8 mouse cellular contexts compared by ENCODE assay signal in the genomic region with DNA sequence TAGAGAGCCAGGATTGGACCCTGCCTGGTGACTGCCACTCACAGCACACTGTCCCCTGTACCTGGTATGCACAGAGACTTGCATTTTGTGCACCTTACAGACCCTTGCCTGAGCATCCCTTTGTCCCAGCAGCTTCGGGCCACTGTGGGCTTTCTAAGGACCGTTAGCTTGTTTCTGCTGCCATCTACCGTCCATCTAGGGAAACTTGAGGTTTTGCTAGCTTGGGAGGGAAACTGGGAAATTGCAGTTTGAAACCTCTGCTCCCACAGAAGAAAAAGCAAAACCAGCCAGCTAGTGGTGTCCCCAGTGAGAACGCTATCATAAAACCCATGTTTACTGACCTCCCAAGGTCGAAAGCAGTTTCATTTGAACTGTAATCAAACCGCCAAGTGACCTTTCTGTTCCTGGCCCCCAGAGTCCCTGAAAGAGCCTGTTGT.
A peak's percentile ranks its signal among the peaks of the same experiment; 100 is the strongest.
DNase-seq lines count a peak whose midpoint lies in the region; ATAC-seq and TF ChIP-seq lines count a peak whose summit lies in the region.

No protein-coding gene starts in this region.

- H3K4me1 ChIP-seq in kidney, adult 2 months (ENCODE audit: control insufficient read depth, insufficient read depth, low read length), result no peaks in the 10 kb centered on the region
- peaks cover 2% of the 10 kb centered on the region; the same call in 1 of the 2 replicates for H3K4me1 ChIP-seq in limb, embryonic 11.5 days (ENCODE audit: control insufficient read depth, insufficient read depth, low read length)
- peaks cover 27% of the 10 kb centered on the region for H3K4me1 ChIP-seq in thymus, adult 2 months (replicated peaks; ENCODE audit: control insufficient read depth, insufficient read depth, low read length)

- H3K4me3 ChIP-seq in kidney, adult 2 months (ENCODE audit: insufficient read depth, low read depth, low read length), result no peak overlapping the region
- H3K4me3 ChIP-seq in limb, embryonic 11.5 days (ENCODE audit: low read depth, low read length), result no peak overlapping the region
- H3K4me3 ChIP-seq in thymus, adult 2 months (ENCODE audit: control insufficient read depth, insufficient read depth, low read length), result no peak overlapping the region

- H3K9me3 ChIP-seq in limb, embryonic 11.5 days (ENCODE audit: control insufficient read depth, low read length), result no peaks in the 10 kb centered on the region

- peak; percentile 79 for TF ChIP-seq CTCF in kidney, adult 2 months (conservative IDR thresholded peaks at IDR 0.05; ENCODE audit: insufficient read depth, insufficient read length, low read depth, low read length)
- no peak for TF ChIP-seq CTCF in thymus, adult 2 months (IDR thresholded peaks at IDR 0.05; ENCODE audit: borderline replicate concordance, control insufficient read depth, extremely low read depth, insufficient read depth, low read length, poor library complexity)

- DNase-seq in 3134 (ENCODE audit: extremely low read depth, insufficient read length, low spot score), result peak; percentile 43
- peak; percentile 71 for DNase-seq in R1 (ENCODE audit: low read depth, low spot score)
- DNase-seq in cerebellum, postnatal 14 days, result peak; percentile 82 to 85
- DNase-seq in gastrocnemius, postnatal 4 days (ENCODE audit: low spot score in 2 of 2), result peak; percentile 32 to 42
- DNase-seq in kidney, adult 2 months, result peak; percentile 76
- DNase-seq in limb, embryonic 11.5 days (ENCODE audit: low spot score), result peak; percentile 78
- peak; percentile 73 for DNase-seq in naive thymus-derived CD4-positive, alpha-beta T cell, adult 2 months (ENCODE audit: low read depth)
- peak; percentile 64 for DNase-seq in thymus, adult 2 months

- peak; percentile 76; the same call in 1 of the 2 replicates for ATAC-seq in limb, embryonic 11.5 days (ENCODE audit: insufficient number of reproducible peaks, low FRiP score, low TSS enrichment, low read depth)

- H3K4me2 ChIP-seq in limb, embryonic 11.5 days (ENCODE audit: low read depth, severe bottlenecking), result no peak overlapping the region

- WGBS in kidney, adult 2 months, result 13% methylated on average over 6 of the region's 6 CpGs
- 9% methylated on average over 6 of the region's 6 CpGs for WGBS in limb, embryonic 11.5 days
- WGBS in thymus, adult 2 months, result 38% methylated on average over 6 of the region's 6 CpGs

- H3K27me3 ChIP-seq in kidney, adult 2 months (replicated peaks; ENCODE audit: control insufficient read depth, insufficient read depth, low read length), result no peaks in the 10 kb centered on the region
- H3K27me3 ChIP-seq in limb, embryonic 11.5 days (ENCODE audit: control insufficient read depth, insufficient read depth, low read length), result no peaks in the 10 kb centered on the region
- H3K27me3 ChIP-seq in thymus, adult 2 months (ENCODE audit: control insufficient read depth, insufficient read depth, low read length), result no peaks in the 10 kb centered on the region

- TF ChIP-seq POLR2A in kidney, adult 2 months (IDR thresholded peaks at IDR 0.05; ENCODE audit: low read depth, low read length), result no peak
- TF ChIP-seq POLR2A in thymus, adult 2 months (IDR thresholded peaks at IDR 0.05; ENCODE audit: control insufficient read depth, extremely low read depth, insufficient read depth, low read length, poor library complexity), result no peak

- H3K36me3 ChIP-seq in kidney, adult 2 months (ENCODE audit: control insufficient read depth, insufficient read depth, low read length), result no peaks in the 10 kb centered on the region
- H3K36me3 ChIP-seq in limb, embryonic 11.5 days (ENCODE audit: control insufficient read depth, insufficient read depth, low read length), result no peaks in the 10 kb centered on the region
- peaks cover 13% of the 10 kb centered on the region for H3K36me3 ChIP-seq in thymus, adult 2 months (ENCODE audit: control insufficient read depth, insufficient read depth, low read length)

- H3K27ac ChIP-seq in kidney, adult 2 months (ENCODE audit: insufficient read depth, low read depth, low read length), result no peak overlapping the region
- H3K27ac ChIP-seq in limb, embryonic 11.5 days (replicated peaks; ENCODE audit: low read depth, low read length), result no peak overlapping the region
- peak overlapping the region; percentile 1 for H3K27ac ChIP-seq in thymus, adult 2 months (ENCODE audit: control insufficient read depth, insufficient read depth, low read length)

- H3K9ac ChIP-seq in limb, embryonic 11.5 days (ENCODE audit: low read length), result no peak overlapping the region; the same call in 1 of the 2 replicates
